Mouse (Mus musculus) C2C12 (cell line): Measurements from ENCODE around the gene Leng9. TPM values are rescaled to one million over a fixed set of nuclear protein-coding genes. Genes with fewer than 3 reads are reported as not detected.

Experiments
- H3K27me3 ChIP-seq: one replicate; pipeline ENCODE4 v1.6.1; 2011; ENCODE audit not compliant: control insufficient read depth, insufficient read depth, insufficient read length
- H3K36me3 ChIP-seq: one replicate; pipeline ENCODE4 v1.6.1; 2011; ENCODE audit not compliant: control insufficient read depth, insufficient read depth
- H3K4me3 ChIP-seq: one replicate; pipeline ENCODE4 v1.5.1; 2011; ENCODE audit warnings: mild to moderate bottlenecking, control low read depth; ENCODE audit not compliant: poor library complexity, insufficient read depth, severe bottlenecking
- H3K79me2 ChIP-seq: one replicate; pipeline ENCODE4 v1.6.1; 2011; ENCODE audit not compliant: control insufficient read depth, insufficient read depth
- H3K79me3 ChIP-seq: one replicate; pipeline ENCODE4 v1.6.1; 2011; ENCODE audit warnings: low read depth, control low read depth
- H3ac ChIP-seq: one replicate; pipeline ENCODE3; 2011; ENCODE audit warnings: low read depth; ENCODE audit not compliant: control insufficient read depth, insufficient read length
- CEBPB ChIP-seq: IDR thresholded peaks from one replicate; pipeline ENCODE4 v1.6.1; 2011; ENCODE audit warnings: low read depth, mild to moderate bottlenecking, control low read depth, moderate library complexity
- CTCF ChIP-seq: IDR thresholded peaks from one replicate; pipeline ENCODE4 v1.5.1; 2011; ENCODE audit not compliant: control insufficient read depth, insufficient read depth, insufficient read length
- FOSL1 ChIP-seq: IDR thresholded peaks from one replicate; pipeline ENCODE4 v1.8.0; 2011; ENCODE audit warnings: mild to moderate bottlenecking, low read length; ENCODE audit not compliant: poor library complexity, insufficient read depth, severe bottlenecking
- MAX ChIP-seq: IDR thresholded peaks from one replicate; pipeline ENCODE4 v1.6.1; 2011; ENCODE audit warnings: mild to moderate bottlenecking, control low read depth
- MYOD1 ChIP-seq: IDR thresholded peaks from one replicate; pipeline ENCODE4 v1.6.1; 2011; ENCODE audit warnings: low read depth; ENCODE audit not compliant: control insufficient read depth, insufficient read length
- MYOG ChIP-seq: IDR thresholded peaks from one replicate; pipeline ENCODE4 v1.6.1; 2011; ENCODE audit not compliant: control insufficient read depth, insufficient read length; ENCODE audit errors: extremely low read depth
- USF1 ChIP-seq: IDR thresholded peaks from one replicate; pipeline ENCODE4 v1.6.1; 2011; ENCODE audit warnings: low read depth, mild to moderate bottlenecking, control low read depth, moderate library complexity
- polyA plus RNA-seq: library from polyadenylated mRNA; unstranded; fragments of >200 nt; fragmentation: generic; extraction: Trizol; gene quantifications from one replicate; pipeline ENCODE4 v1.2.1, GENCODE M21; 2012; ENCODE audit warnings: missing spikeins

The Leng9 gene
- polyA plus RNA-seq, 1 experiment, result 2.4 TPM

DNA sequence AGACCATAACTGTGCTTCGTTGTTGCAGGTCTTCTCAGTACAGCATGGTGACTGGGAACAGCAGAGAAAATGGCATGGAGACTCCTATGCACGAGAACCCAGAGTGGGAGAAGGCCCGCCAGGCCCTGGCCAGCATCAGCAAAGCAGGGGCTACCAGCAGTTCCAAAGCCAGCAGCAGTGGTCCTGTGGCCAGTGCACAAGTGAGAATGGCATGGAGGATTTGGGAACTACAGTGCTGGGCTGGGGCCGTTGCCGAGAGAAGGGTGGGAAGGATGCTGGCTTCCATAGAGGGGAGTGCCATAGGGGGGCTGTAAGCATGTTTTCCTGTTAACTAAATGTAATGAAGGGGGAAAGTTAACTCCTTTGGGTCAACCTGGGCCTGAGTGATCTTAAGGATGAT lies 10.8 kb downstream of the Leng9 start:
- H3K79me2 ChIP-seq, result peaks cover 60% of the 10 kb centered on the region
- no peaks in the 10 kb centered on the region for H3K27me3 ChIP-seq
- peaks cover 34% of the 10 kb centered on the region for H3K79me3 ChIP-seq
- no peak overlapping the region for H3ac ChIP-seq
- H3K36me3 ChIP-seq, result peaks cover 56% of the 10 kb centered on the region
- TF ChIP-seq CTCF (no peak), CEBPB (no peak), USF1 (no peak), FOSL1 (no peak), MAX (no peak), MYOG (no peak)
- H3K4me3 ChIP-seq, result no peak overlapping the region

GRCm38 (mm10) chr7:4138671-4139070 lies 11.5 kb downstream of the Leng9 start:
- peaks cover 48% of the 10 kb centered on the region for H3K36me3 ChIP-seq
- H3K79me2 ChIP-seq, result peaks cover 60% of the 10 kb centered on the region
- no peak for TF ChIP-seq USF1
- no peak for TF ChIP-seq MYOG
- no peak for TF ChIP-seq CEBPB
- no peak for TF ChIP-seq FOSL1
- no peak for TF ChIP-seq MAX
- H3ac ChIP-seq, result no peak overlapping the region
- H3K4me3 ChIP-seq, result no peak overlapping the region
- no peaks in the 10 kb centered on the region for H3K27me3 ChIP-seq
- peaks cover 35% of the 10 kb centered on the region for H3K79me3 ChIP-seq

- H3ac ChIP-seq, result no peak overlapping the region
- H3K79me3 ChIP-seq, result peaks cover 35% of the 10 kb centered on the region
- H3K36me3 ChIP-seq, result peaks cover 48% of the 10 kb centered on the region
- no peak for TF ChIP-seq MAX
- TF ChIP-seq MYOD1, result no peak
- no peak for TF ChIP-seq CEBPB
- no peak for TF ChIP-seq MYOG
- TF ChIP-seq CTCF, result no peak
- TF ChIP-seq FOSL1, result no peak
- no peak for TF ChIP-seq USF1
- H3K79me2 ChIP-seq, result peaks cover 60% of the 10 kb centered on the region
- H3K27me3 ChIP-seq, result no peaks in the 10 kb centered on the region
- H3K4me3 ChIP-seq, result no peak overlapping the region
Observed at GRCm38 (mm10) chr7:4138181-4138580, 12.0 kb downstream of the Leng9 start.

GRCm38 (mm10) chr7:4137746-4138145 lies 12.4 kb downstream of the Leng9 start:
- H3K27me3 ChIP-seq, result no peaks in the 10 kb centered on the region
- TF ChIP-seq CTCF, result no peak
- no peak for TF ChIP-seq CEBPB
- TF ChIP-seq MYOG, result no peak
- TF ChIP-seq USF1, result no peak
- no peak for TF ChIP-seq FOSL1
- TF ChIP-seq MAX, result no peak
- no peak for TF ChIP-seq MYOD1
- peak overlapping the region; percentile 65 for H3K4me3 ChIP-seq
- H3ac ChIP-seq, result peak overlapping the region; percentile 68
- peaks cover 43% of the 10 kb centered on the region for H3K36me3 ChIP-seq
- peaks cover 60% of the 10 kb centered on the region for H3K79me2 ChIP-seq
- H3K79me3 ChIP-seq, result peaks cover 35% of the 10 kb centered on the region

DNA sequence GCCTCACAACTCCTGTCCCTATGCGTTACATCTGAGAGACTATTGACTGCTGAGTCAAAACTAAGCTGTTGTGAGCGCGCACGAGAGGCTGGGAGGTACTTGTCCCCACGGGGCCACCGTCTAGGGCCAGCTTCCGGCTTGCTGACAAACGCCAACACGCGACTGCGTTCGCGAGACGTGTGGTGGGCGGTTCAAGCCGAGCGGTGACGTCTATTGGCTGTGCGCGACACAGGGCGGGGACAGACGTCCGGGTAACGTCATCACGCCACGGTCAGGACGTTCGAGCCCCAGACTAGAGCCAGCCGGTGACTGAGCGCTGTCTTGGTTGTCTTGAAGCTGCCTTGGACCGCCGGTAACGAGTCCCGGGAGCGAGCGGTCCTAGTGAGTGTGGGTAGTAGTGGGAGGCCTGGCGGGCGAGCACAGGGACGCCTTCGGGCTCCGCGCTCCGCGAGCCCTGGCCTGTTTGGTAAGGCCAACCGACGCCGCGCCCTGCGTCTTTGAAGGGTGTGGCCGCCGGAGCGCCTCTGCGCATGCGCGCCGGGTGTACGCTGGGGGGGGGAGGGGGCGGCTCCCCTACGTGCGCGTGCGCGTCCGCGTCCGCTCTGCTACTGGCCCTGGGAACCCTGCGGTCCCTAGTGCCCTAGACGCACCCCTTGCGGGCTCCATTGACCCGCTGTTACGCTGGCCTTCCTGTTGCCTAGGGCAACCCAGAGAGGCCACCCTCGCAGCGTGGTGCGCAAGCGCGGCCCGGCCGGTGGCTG lies 13.2 kb downstream of the Leng9 start, which contains the start of gene Leng8:
Leng8 (plus strand) TSS at position 269 of the 761 bp plus-strand sequence.
- peak within 1 kb of the TSS; percentile 65 for H3K4me3 ChIP-seq
- H3K79me3 ChIP-seq, result peaks cover 35% of the 10 kb centered on the region
- no peak for TF ChIP-seq CTCF
- peak; percentile 79 for TF ChIP-seq MAX
- TF ChIP-seq USF1, result no peak
- no peak for TF ChIP-seq MYOG
- no peak for TF ChIP-seq MYOD1
- TF ChIP-seq CEBPB, result no peak
- TF ChIP-seq FOSL1, result no peak
- H3K36me3 ChIP-seq, result peaks cover 35% of the 10 kb centered on the region
- peak within 1 kb of the TSS; percentile 84 for H3ac ChIP-seq
- peaks cover 60% of the 10 kb centered on the region for H3K79me2 ChIP-seq
- no peaks in the 10 kb centered on the region for H3K27me3 ChIP-seq

GRCm38 (mm10) chr7:4136404-4136770 lies 13.8 kb downstream of the Leng9 start:
- Histone ChIP-seq H3K36me3 (peaks cover 30% of the 10 kb centered on the region), H3K79me2 (peaks cover 60% of the 10 kb centered on the region)
- TF ChIP-seq CEBPB (no peak), FOSL1 (no peak), MYOG (no peak), USF1 (no peak), CTCF (no peak), MAX (no peak), MYOD1 (no peak)

More at GRCm38 (mm10) chr7:4136404-4136770, 13.8 kb downstream of the Leng9 start:
- Histone ChIP-seq H3K4me3 (peak overlapping the region; percentile 65), H3K27me3 (no peaks in the 10 kb centered on the region), H3ac (peak overlapping the region; percentile 69), H3K79me3 (peaks cover 33% of the 10 kb centered on the region)
